Mouse (Mus musculus) splenic B cell, adult 2 months (primary cell): ENCODE data around the gene Gm10322.

Source experiments
- DNase-seq: peaks from one replicate; pipeline ENCODE4 v3.0.0-alpha.2; 2011; ENCODE audit warnings: low read depth, low spot score
- H3K27me3 ChIP-seq: 2 replicates; pipeline ENCODE4 v1.6.1; 2012; ENCODE audit warnings: mild to moderate bottlenecking, low read length, moderate library complexity, mixed read lengths; ENCODE audit not compliant: control insufficient read depth, poor library complexity, insufficient read depth, severe bottlenecking
- H3K36me3 ChIP-seq: 2 replicates; pipeline ENCODE4 v1.6.1; 2012; ENCODE audit warnings: mild to moderate bottlenecking, low read length, moderate library complexity, mixed read lengths; ENCODE audit not compliant: control insufficient read depth, poor library complexity, insufficient read depth, severe bottlenecking

The Gm10322 gene

DNA sequence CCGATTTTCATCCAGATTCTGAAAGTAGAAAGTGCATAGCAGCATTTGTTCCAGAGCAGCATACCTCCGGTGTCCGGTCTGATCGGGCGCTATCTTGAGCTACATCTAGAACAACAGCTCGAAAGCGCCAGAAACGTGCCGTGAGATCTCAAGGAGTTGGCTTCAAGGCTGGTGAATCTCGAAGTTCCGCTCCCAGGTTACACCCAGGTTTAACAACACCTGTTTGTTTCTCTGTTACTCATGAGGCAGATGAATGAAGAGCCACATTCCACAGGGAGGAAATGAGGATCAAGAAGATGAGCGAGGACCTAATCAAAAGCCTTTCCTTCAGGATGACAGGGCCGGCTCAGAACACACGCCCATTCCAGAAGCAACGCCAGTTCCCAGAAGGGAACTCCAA is 29.0 kb upstream of the Gm10322 start:
- Histone ChIP-seq H3K27me3 (no peaks in the 10 kb centered on the region), H3K36me3 (no peaks in the 10 kb centered on the region; the same call in 1 of the 2 replicates)
- no peak for DNase-seq

DNA sequence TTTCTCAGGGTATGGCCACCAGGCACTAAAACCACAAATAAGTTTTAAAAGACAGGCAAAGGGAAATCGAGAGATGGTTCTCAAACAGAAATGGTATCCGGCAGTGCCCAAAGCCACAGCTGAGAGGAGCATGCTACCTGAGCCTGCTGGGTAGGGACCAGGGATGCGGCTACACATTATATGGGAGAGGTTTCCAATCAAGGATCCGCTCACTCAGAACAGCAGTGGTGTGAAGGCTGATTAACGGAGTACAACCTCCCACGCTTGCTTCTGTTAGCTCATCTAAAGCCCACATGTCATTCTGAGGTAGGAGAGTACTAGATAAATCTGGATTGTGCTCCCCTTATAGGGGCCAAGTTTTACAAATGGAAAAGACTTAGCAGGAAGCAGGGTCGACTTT is 27.7 kb upstream of the Gm10322 start:
- no peak for DNase-seq
- H3K36me3 ChIP-seq: no peaks in the 10 kb centered on the region; the same call in 1 of the 2 replicates
- no peaks in the 10 kb centered on the region for H3K27me3 ChIP-seq

DNA sequence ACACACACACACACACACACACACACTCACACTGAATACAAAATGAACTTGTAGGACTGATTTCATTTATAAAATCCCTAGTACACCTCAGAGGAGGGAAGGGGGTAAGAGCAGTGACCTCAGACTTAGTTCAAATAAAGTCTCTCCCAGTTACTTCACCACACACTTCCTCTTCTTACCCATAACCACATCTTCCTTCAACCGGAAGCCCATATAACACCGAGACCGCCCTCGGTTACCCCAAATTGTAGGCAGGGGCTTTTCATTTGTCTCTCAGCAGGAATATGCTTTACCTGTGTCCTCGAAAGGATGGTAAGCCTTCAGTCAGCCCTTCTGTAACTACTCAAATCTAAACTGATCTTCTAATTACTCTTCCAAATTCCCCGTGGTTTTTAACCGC is 26.4 kb upstream of the Gm10322 start:
- DNase-seq: peak; percentile 62
- Histone ChIP-seq H3K36me3 (no peaks in the 10 kb centered on the region; the same call in 1 of the 2 replicates), H3K27me3 (no peaks in the 10 kb centered on the region)

DNA sequence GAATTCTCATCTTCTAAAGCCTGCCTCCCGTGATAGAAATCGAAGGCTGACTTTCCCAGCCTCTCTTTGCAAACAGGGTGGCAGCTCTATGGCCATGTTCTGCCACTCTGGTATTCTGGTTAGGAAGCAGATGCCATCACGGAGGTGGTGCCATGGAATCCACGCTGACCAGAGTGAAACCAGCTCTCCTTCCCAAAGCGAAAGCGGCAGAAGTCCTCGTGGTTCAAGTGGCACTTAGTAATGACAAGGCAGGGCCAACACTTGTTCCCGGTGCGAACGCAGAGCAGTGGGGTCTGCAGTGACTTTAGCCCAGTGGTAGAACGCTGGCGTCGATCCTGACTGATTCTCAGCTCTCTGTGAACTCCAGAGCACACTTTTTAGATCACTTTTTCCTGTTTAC is 26.0 kb upstream of the Gm10322 start:
- DNase-seq: peak; percentile 22
- Histone ChIP-seq H3K36me3 (no peaks in the 10 kb centered on the region; the same call in 1 of the 2 replicates), H3K27me3 (no peaks in the 10 kb centered on the region)

DNA sequence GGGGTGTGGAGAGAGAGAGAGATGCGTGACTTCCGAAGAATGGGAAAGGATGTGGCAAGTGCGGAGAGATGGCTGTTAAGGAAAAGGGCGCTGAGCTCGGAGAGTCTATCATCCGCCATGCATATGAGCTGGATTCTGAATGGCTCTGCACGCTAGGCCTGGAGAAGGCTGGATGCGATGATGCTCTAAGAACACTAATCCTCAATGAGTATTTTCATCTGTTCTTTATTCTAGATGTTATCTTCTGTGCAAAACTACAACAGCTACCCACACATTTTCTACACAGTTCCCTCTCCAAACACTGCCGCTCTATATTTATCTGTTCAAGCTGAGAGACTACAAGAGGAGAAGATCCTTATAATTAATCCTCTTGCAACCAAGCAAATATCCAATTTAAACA is 25.3 kb upstream of the Gm10322 start:
- no peak for DNase-seq
- H3K36me3 ChIP-seq: no peaks in the 10 kb centered on the region; the same call in 1 of the 2 replicates
- H3K27me3 ChIP-seq: no peaks in the 10 kb centered on the region

DNA sequence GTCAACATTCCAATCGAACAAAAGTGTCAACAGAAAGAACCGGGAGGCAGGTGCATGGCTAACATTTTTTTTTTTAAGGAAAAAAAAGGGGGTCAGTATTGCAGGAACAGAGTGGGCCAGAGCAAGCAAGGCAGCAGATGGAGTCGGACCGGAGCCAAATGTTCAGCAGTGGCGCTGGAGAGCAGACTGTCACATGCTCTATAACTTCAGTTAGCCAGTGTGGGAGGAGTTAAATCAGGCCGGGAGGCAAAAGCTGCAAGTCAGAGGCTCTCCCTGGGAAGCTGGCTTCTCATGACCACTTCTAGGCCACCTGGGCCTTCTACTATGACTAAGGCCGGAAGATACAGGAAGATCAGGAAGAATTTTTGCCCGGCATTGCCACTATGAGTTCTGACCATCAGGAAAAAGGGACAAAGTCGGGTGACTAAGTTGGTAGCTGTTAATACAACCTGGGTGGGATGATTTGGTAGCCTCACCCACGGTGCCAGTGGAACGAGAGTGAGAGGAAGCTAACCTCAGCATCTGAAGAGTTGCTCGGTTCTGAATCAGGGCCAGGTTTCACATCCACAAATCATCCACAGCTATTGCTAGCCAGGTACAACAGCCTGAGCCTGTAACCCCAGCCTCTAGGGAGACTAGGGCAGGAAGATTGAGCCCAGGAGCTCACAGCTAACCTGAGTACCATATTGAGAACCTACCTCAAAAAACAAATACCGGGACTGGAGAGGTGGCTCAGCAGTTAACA is 21.9 kb upstream of the Gm10322 start:
- DNase-seq: peak; percentile 47
- Histone ChIP-seq H3K27me3 (no peaks in the 10 kb centered on the region), H3K36me3 (no peaks in the 10 kb centered on the region)

DNA sequence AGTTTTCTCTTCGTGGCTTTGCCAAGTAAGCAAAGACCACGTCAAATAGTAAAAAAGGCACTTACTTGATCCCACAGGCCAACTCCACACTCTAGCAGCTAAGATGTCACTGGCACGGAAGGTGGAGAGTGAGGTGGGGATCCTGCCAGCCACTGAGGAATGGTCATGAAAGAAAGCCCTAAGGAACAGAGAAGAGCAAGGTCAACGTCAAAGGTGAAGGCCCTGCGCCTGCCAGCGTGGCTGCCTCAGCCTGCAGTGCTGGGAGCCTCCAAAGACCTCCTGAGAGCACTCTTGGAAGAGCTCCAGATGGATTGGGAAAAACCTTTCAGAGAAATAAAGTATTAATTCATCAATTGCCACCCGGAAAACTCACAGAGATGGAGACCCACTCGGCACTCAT is 15.3 kb upstream of the Gm10322 start:
- H3K27me3 ChIP-seq: no peaks in the 10 kb centered on the region
- H3K36me3 ChIP-seq: no peaks in the 10 kb centered on the region

DNA sequence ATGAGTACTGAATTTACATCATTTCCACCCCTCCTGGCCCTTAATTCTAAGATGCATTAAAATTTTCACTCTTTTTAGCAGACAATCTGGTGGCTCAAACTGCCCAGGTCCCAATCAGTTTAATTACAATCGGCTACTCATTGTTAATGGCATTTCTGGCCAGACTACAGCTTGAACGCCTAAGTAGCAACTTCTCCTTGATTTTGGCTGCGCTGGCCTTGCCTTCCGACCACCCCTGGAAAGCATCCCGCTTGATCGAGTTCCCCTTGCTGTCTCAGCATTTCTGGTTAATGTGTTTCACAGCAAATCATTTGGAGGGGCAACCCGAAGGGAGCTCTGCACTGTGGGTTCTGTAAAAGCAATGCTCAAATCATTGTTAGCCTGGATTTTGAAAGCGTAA is 13.8 kb upstream of the Gm10322 start:
- Histone ChIP-seq H3K36me3 (no peaks in the 10 kb centered on the region), H3K27me3 (no peaks in the 10 kb centered on the region)
- no peak for DNase-seq

More for the DNA sequence above, 15.3 kb upstream of the Gm10322 start:
- DNase-seq: no peak

DNA sequence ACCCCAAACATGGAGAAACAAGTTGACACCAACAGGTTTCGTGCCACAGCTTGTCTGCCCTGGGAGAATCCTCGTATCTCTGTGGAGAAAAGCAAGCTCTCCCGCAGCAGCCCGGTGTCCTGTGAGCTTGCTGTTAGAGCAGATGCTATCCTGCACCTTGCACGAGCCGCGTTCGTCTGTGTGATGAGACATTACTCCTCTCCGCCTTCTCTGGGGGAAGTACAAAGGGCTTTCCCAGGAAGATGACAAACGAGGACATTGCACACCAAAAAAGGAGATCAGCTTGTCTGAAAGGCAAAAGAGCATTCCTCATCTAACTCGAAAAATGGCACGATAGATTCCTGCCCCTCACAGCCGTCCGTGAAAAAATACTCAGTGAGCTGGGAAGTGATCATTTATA is 13.0 kb upstream of the Gm10322 start:
- DNase-seq: no peak
- no peaks in the 10 kb centered on the region for H3K27me3 ChIP-seq

DNA sequence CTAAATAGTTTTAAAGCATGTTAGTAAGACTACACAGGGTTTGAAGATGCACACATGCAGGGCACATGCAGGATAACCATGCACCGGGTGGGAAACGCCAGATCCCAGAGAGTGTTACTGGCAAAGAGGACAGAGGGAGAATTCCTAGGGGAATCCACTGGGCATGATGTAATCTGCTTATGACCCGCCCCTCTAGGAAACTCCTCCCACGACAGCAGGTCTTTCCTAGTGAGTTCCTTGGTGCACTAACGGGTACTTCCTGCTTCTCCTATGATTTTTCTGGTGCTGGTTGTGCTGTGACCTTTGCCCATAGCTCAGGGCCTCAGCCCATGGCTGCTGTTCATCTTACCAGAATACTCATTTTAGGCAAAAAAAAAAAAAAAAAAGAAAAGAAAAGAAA is 12.0 kb upstream of the Gm10322 start:
- no peaks in the 10 kb centered on the region for H3K27me3 ChIP-seq
- no peak for DNase-seq
- H3K36me3 ChIP-seq: no peaks in the 10 kb centered on the region

More for the DNA sequence above, 13.0 kb upstream of the Gm10322 start:
- H3K36me3 ChIP-seq: no peaks in the 10 kb centered on the region

DNA sequence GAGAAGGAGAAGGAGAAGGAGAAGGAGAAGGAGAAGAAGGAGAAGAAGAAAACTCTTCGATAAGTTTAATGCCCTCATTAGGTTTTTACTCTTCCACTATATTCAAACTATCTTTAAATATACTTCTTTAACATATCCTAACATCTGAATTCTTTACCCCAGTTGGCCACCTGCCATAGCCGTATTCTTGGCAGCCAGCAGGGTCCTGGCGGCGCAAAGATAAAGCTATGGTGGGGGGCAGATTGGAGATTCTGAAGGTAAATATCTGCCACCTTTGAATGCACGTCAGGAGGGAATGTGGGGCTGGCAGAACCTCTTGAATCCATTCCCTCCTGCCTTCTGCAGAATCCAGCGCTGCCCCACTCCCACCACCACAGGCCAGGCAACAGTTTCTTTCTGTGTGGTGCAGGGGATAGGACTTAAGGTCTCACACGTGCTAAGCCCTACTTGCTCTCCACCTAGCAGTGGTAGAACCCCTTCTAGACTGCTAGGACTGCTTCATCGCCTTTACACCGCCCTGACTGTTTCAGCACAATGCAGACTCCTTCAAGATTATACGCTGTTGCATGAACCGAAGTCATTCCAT is 10.9 kb upstream of the Gm10322 start:
- no peaks in the 10 kb centered on the region for H3K27me3 ChIP-seq
- DNase-seq: no peak

DNA sequence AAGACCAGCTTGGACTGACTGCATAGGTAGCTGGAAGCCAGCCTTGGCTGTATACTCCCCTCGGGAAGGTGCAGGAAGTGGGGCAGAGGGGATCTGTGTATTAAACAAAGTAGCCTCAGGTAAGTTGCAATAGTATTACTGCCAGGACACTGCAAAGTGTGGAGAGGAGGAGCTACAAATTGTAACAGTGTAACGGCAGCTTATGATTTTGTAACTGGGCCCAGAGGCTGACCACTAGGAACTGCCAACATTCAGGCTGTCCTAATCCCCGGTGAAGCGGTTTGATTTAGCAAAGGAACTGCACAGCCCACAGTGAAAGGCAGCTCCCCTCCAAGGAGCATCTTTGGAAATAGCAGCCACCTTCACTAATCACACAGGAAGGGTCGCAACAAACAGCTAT is 2.6 kb upstream of the Gm10322 start:
- DNase-seq: no peak
- H3K36me3 ChIP-seq: no peaks in the 10 kb centered on the region
- H3K27me3 ChIP-seq: no peaks in the 10 kb centered on the region

More for the DNA sequence above, 10.9 kb upstream of the Gm10322 start:
- no peaks in the 10 kb centered on the region for H3K36me3 ChIP-seq

DNA sequence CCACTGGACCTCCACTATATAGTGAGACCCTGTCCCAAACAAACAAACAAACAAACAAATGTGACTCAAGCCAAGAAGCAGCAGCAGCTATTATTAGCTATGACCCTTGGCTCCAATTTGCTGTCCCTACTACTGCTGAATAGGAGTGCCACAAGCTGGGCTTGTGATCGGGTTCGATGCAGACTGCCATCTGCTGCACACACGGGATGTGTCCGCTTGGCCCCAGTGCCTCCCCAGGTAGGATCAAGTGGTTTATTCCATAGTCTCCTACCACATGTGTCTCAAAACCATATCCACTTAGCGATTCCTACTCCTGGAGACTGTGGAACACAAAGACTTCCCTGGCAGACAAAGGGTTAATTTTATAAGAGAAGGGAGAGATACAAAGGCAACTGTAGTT is 1.7 kb upstream of the Gm10322 start:
- H3K36me3 ChIP-seq: no peaks in the 10 kb centered on the region

DNA sequence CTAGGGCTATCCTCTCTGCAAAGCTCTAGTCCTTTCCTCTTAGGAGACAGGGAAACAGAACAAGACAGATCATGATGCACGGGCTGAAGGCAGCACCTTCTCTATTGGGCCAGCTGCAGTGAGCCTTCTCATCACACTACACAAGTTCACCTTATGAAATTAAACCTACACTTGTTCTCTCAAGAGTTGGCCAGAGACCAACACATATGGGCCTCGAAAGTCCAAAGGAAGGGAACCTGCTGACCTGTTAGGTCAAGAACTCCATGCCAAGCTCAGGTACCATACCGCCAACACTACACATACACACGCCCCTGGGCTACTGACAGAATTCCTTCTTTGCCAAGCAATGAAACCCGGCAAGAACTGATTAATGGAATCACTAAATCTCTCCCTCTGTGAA is 452 bp upstream of the Gm10322 start:
- Histone ChIP-seq H3K27me3 (no peaks in the 10 kb centered on the region), H3K36me3 (no peaks in the 10 kb centered on the region)
- peak; percentile 8 for DNase-seq

More for the DNA sequence above, 1.7 kb upstream of the Gm10322 start:
- H3K27me3 ChIP-seq: no peaks in the 10 kb centered on the region
- no peak for DNase-seq

DNA sequence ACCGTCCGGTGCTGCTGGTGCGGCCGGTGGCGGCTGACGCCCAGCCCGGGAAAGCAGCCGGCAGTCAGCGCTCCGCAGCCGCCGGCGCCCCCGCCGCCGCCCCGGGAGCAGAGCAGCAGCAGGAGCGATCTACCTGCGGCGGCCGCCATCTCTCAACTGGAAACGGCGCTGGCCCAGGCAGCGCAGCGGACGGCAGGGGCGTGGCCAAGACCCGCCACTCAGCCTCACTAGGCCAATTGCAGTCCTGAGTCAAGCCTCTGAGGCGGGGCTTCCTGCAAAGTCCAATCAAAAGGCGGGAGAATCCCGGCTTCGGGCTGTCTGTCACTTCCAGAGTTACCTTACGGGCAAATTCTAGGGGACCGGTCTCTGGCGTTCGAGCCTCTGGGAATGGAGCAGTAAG is 659 bp downstream of the Gm10322 start, which contains the start of gene Mcu:
Gene Mcu (minus strand): TSS at position 171 of the 400 bp plus-strand sequence.
- DNase-seq: peak; percentile 93
- H3K36me3 ChIP-seq: no peaks in the 10 kb centered on the region
- no peaks in the 10 kb centered on the region for H3K27me3 ChIP-seq
